Mouse (Mus musculus) CH12.LX (cell line): Measurements from ENCODE around the gene Cgas. TPM values are rescaled to one million over a fixed set of nuclear protein-coding genes. Genes with fewer than 3 reads are reported as not detected.

Experiments used
- DNase-seq: peaks from one replicate; pipeline ENCODE4 v3.0.0-alpha.2; 2013; ENCODE audit errors: extremely low read depth
- H3K27ac ChIP-seq: 2 replicates; pipeline ENCODE4 v1.5.1; 2012; ENCODE audit warnings: low read depth, mild to moderate bottlenecking, control low read depth, moderate library complexity; ENCODE audit not compliant: insufficient read depth
- H3K27me3 ChIP-seq: replicated peaks from 2 replicates; pipeline ENCODE3; 2012; ENCODE audit warnings: inconsistent platforms
- H3K36me3 ChIP-seq, 2 experiments: replicated peaks in 1 of 2; 2 replicates each; pipeline versions ENCODE3 to v1.6.1; 2012; ENCODE audit warnings: inconsistent platforms in 1 of 2, low read length in 1 of 2, mild to moderate bottlenecking in 1 of 2, mixed read lengths in 1 of 2, moderate library complexity in 1 of 2; ENCODE audit not compliant: control insufficient read depth in 1 of 2, insufficient read depth in 1 of 2
- H3K4me1 ChIP-seq, 2 experiments: 2 replicates each; pipeline ENCODE4 v1.6.1; 2012; ENCODE audit warnings: inconsistent platforms in 1 of 2, moderate library complexity in 1 of 2; ENCODE audit not compliant: insufficient read depth in 2 of 2, control insufficient read depth in 1 of 2
- H3K4me2 ChIP-seq: 2 replicates; pipeline ENCODE4 v1.6.1; 2012; ENCODE audit warnings: low read depth, mild to moderate bottlenecking, control low read depth; ENCODE audit not compliant: poor library complexity, insufficient read depth, severe bottlenecking
- H3K4me3 ChIP-seq, 3 experiments: fragments of 150-350 bp in 1 of 3; sonication (generic) in 1 of 3; replicated peaks in 1 of 3; 2 replicates each; pipeline versions ENCODE3 to v1.5.1; 2011 to 2012; ENCODE audit warnings: low read depth in 2 of 3, low read length in 2 of 3, mild to moderate bottlenecking in 2 of 3, moderate library complexity in 2 of 3, control low read depth in 1 of 3, improper control_type of control experiment in 1 of 3, inconsistent platforms in 1 of 3, mixed read lengths in 1 of 3; ENCODE audit not compliant: poor library complexity in 1 of 3
- H3K79me2 ChIP-seq: replicated peaks from 2 replicates; pipeline ENCODE4 v1.6.1; 2012; ENCODE audit warnings: mild to moderate bottlenecking, moderate library complexity; ENCODE audit not compliant: control insufficient read depth, poor library complexity, insufficient read depth, severe bottlenecking; ENCODE audit errors: extremely low read depth
- H3K9ac ChIP-seq: 2 replicates; pipeline ENCODE4 v1.6.1; 2012; ENCODE audit warnings: low read depth, mild to moderate bottlenecking, control low read depth, moderate library complexity; ENCODE audit not compliant: insufficient read depth
- H3K9me3 ChIP-seq: replicated peaks from 2 replicates; pipeline ENCODE3; 2012; ENCODE audit warnings: low read length, inconsistent platforms, mixed read lengths
- CHD1 ChIP-seq: IDR thresholded peaks from 2 replicates; pipeline ENCODE4 v1.6.1; 2012; ENCODE audit warnings: low read depth, low read length, improper control_type of control experiment, inconsistent platforms
- CHD2 ChIP-seq: IDR thresholded peaks from 2 replicates; pipeline ENCODE4 v1.6.1; 2011; ENCODE audit warnings: low read length, improper control_type of control experiment
- CTCF ChIP-seq, 2 experiments: IDR thresholded peaks in 1 of 2; conservative IDR thresholded peaks in 1 of 2; 2 replicates each; pipeline ENCODE4 v1.5.1; 2011 to 2012; ENCODE audit warnings: low read depth in 2 of 2, low read length in 2 of 2, improper control_type of control experiment in 1 of 2, inconsistent platforms in 1 of 2, mild to moderate bottlenecking in 1 of 2, moderate library complexity in 1 of 2
- EP300 ChIP-seq: IDR thresholded peaks from 2 replicates; pipeline ENCODE4 v1.6.1; 2011; ENCODE audit warnings: low read length, improper control_type of control experiment
- ETS1 ChIP-seq: conservative IDR thresholded peaks from 2 replicates; pipeline ENCODE4 v1.6.1; 2012; ENCODE audit warnings: low read depth, mild to moderate bottlenecking, inconsistent platforms, low read length, improper control_type of control experiment, moderate library complexity
- GABPA ChIP-seq: IDR thresholded peaks from 2 replicates; pipeline ENCODE4 v1.6.1; 2012; ENCODE audit warnings: low read depth, low read length, improper control_type of control experiment, inconsistent platforms; ENCODE audit not compliant: insufficient replicate concordance
- HCFC1 ChIP-seq: IDR thresholded peaks from 2 replicates; pipeline ENCODE4 v1.6.1; 2012; ENCODE audit warnings: low read depth, mild to moderate bottlenecking, inconsistent platforms, low read length, improper control_type of control experiment
- IRF4 ChIP-seq: IDR thresholded peaks from 2 replicates; pipeline ENCODE4 v1.6.1; 2014; ENCODE audit warnings: low read depth, mild to moderate bottlenecking, inconsistent platforms, low read length, improper control_type of control experiment
- JUND ChIP-seq: conservative IDR thresholded peaks from 2 replicates; pipeline ENCODE4 v1.6.1; 2011; ENCODE audit warnings: low read depth, low read length, improper control_type of control experiment
- MAFK ChIP-seq: IDR thresholded peaks from 2 replicates; pipeline ENCODE4 v1.6.1; 2011; ENCODE audit warnings: low read length, improper control_type of control experiment; ENCODE audit not compliant: insufficient replicate concordance
- MAZ ChIP-seq: IDR thresholded peaks from 2 replicates; pipeline ENCODE4 v1.6.1; 2012; ENCODE audit warnings: low read depth, mild to moderate bottlenecking, inconsistent platforms, low read length, improper control_type of control experiment, moderate library complexity
- MYC ChIP-seq: IDR thresholded peaks from 2 replicates; pipeline ENCODE4 v1.6.1; 2011; ENCODE audit warnings: low read depth, mild to moderate bottlenecking, improper control_type of control experiment, low read length
- NELFE ChIP-seq: IDR thresholded peaks from 2 replicates; pipeline ENCODE4 v1.6.1; 2011; ENCODE audit warnings: low read depth, low read length, improper control_type of control experiment
- PAX5 ChIP-seq: IDR thresholded peaks from 2 replicates; pipeline ENCODE4 v1.6.1; 2012; ENCODE audit warnings: low read length, inconsistent platforms, mixed read lengths
- POLR2A ChIP-seq: IDR thresholded peaks from 2 replicates; pipeline ENCODE4 v1.6.1; 2011; ENCODE audit warnings: low read depth, mild to moderate bottlenecking, improper control_type of control experiment, low read length
- POLR2AphosphoS2 ChIP-seq: IDR thresholded peaks from 2 replicates; pipeline ENCODE4 v1.6.1; 2011; ENCODE audit warnings: low read depth, low read length, improper control_type of control experiment
- RCOR1 ChIP-seq: conservative IDR thresholded peaks from 2 replicates; pipeline ENCODE4 v1.6.1; 2012; ENCODE audit warnings: low read depth, mild to moderate bottlenecking, inconsistent platforms, low read length, improper control_type of control experiment
- TCF12 ChIP-seq: IDR thresholded peaks from 2 replicates; pipeline ENCODE4 v1.6.1; 2014; ENCODE audit warnings: low read depth, mild to moderate bottlenecking, inconsistent platforms, low read length, improper control_type of control experiment
- UBTF ChIP-seq: IDR thresholded peaks from 2 replicates; pipeline ENCODE4 v1.6.1; 2012; ENCODE audit warnings: low read depth, mild to moderate bottlenecking, inconsistent platforms, low read length, improper control_type of control experiment, moderate library complexity
- ZC3H11A ChIP-seq: IDR thresholded peaks from 2 replicates; pipeline ENCODE4 v1.6.1; 2012; ENCODE audit warnings: low read depth, mild to moderate bottlenecking, inconsistent platforms, low read length, improper control_type of control experiment
- ZKSCAN1 ChIP-seq: IDR thresholded peaks from 2 replicates; pipeline ENCODE4 v1.6.1; 2012; ENCODE audit warnings: low read depth, inconsistent platforms, low read length, improper control_type of control experiment, borderline replicate concordance
- dilution Hi-C: fragments of 300-500 bp; cut with MboI; formaldehyde crosslinking; loops from 2 replicates; pipeline ENCODE4 v1.14.3; 2020; ENCODE audit warnings: low sequenced_read_pairs; ENCODE audit not compliant: extremely low pct_unique_long_range_greater_than_20kb, extremely low pct_ligation_motif_present
- in situ Hi-C: fragments of 300-500 bp; cut with MboI; formaldehyde crosslinking; loops from 3 replicates; pipeline ENCODE4 v1.14.3; 2019; ENCODE audit warnings: low sequenced_read_pairs, low pct_ligation_motif_present, low pct_unique_long_range_greater_than_20kb, mixed read lengths
- polyA plus RNA-seq: library from polyadenylated mRNA; unstranded; fragments of >175 nt; gene quantifications from 2 replicates; pipeline ENCODE4 v1.2.1, GENCODE M21; 2012; ENCODE audit warnings: low read depth; ENCODE audit not compliant: insufficient read length
- total RNA-seq, 2 experiments: library from RNA; depleted of rRNA; stranded (reverse); fragments of 300-350 nt in 1 of 2; fragments of >200 nt in 1 of 2; gene quantifications; 2 replicates each; pipeline ENCODE4 v1.2.3; 2012 to 2014

The Cgas gene
- total and polyA plus RNA-seq, 3 experiments: not detected

DNA sequence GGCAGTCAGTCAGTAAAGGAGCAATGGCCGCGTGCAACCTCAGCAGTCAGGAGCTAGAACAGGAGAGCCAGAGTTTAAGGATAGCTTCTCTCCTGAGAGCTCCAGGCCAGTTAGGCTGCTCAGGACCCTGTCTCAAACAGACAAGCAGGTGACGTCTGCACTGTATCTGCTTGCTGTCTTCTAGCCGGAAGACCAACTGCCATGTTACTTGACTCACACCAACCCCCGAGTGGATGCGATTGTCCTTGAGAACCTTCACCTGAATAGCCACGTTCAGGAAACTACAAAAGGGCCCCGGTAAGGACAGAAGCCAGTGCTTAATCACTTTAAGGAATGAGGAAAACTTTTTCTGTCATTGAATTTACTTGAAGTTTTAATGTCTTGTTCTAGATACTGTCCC is 14.0 kb upstream of the Cgas start:
- peaks cover 0 to 4% of the 10 kb centered on the region in 2 experiments; a peak in 1 of 4 replicates for H3K4me1 ChIP-seq
- H3K4me3 ChIP-seq: no peak overlapping the region
- DNase-seq: no peak
- dilution Hi-C loops: no loop called here
- H3K36me3 ChIP-seq: peaks cover 56 to 87% of the 10 kb centered on the region in 2 experiments
- no peaks in the 10 kb centered on the region for H3K27me3 ChIP-seq
- no peaks in the 10 kb centered on the region for H3K79me2 ChIP-seq
- no peak overlapping the region for H3K9ac ChIP-seq
- H3K4me2 ChIP-seq: no peak overlapping the region
- no peak overlapping the region for H3K27ac ChIP-seq
- no peaks in the 10 kb centered on the region for H3K9me3 ChIP-seq
- TF ChIP-seq UBTF (no peak), POLR2A (no peak), ETS1 (no peak), MAFK (no peak), ZC3H11A (no peak), CHD1 (no peak)
- in situ Hi-C loops: no loop called here

DNA sequence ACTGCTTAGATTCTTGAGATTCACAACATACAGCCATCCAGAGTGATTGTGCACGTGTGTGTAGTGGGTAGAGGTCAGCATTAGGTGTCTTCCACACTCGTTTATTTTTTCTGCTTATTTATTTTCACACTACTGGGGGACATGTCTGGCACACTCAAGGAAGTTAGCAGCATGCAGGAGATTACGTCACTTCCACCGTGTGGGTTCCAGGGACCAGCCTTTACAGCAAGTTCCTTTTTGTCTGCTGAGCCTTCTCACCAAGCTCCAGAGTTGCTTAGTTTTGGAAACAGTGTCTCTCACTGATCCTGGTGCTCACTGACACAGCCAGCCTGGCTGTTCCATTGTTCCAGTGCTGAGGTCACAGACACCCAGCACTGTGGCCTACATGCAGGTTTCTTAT is 8.3 kb upstream of the Cgas start:
- Histone ChIP-seq H3K9me3 (no peaks in the 10 kb centered on the region), H3K4me1 (peaks cover 7 to 25% of the 10 kb centered on the region in 2 experiments), H3K4me3 (no peak overlapping the region)

GRCm38 (mm10) chr9:78450404-78450803 is 7.4 kb upstream of the Cgas start:
- H3K36me3 ChIP-seq: peaks cover 31 to 51% of the 10 kb centered on the region in 2 experiments
- DNase-seq: no peak
- no peak overlapping the region for H3K4me3 ChIP-seq
- H3K9ac ChIP-seq: no peak overlapping the region
- in situ Hi-C loops (no loop called here), dilution Hi-C loops (no loop called here)
- H3K4me1 ChIP-seq: peaks cover 7 to 25% of the 10 kb centered on the region in 2 experiments
- H3K27ac ChIP-seq: no peak overlapping the region
- peaks cover 21% of the 10 kb centered on the region for H3K27me3 ChIP-seq
- H3K4me2 ChIP-seq: no peak overlapping the region
- no peaks in the 10 kb centered on the region for H3K79me2 ChIP-seq
- peaks cover 7% of the 10 kb centered on the region for H3K9me3 ChIP-seq
- TF ChIP-seq TCF12 (no peak), RCOR1 (no peak), HCFC1 (no peak), CHD2 (no peak), JUND (no peak), NELFE (no peak)

More for the DNA sequence above, 8.3 kb upstream of the Cgas start:
- in situ Hi-C loops: no loop called here
- H3K27ac ChIP-seq: no peak overlapping the region
- TF ChIP-seq POLR2AphosphoS2 (no peak), GABPA (no peak), EP300 (no peak), ZKSCAN1 (no peak), PAX5 (no peak), MAZ (no peak), MYC (no peak), IRF4 (no peak), NELFE (no peak), CTCF (conservative IDR thresholded peaks at IDR 0.05 in 1 of 2, IDR thresholded peaks at IDR 0.05 in 1 of 2; ENCODE audit: low read depth in 2 of 2, low read length in 2 of 2) (no peak)
- TF ChIP-seq, all 38 proteins: peak for 0
- H3K79me2 ChIP-seq: no peaks in the 10 kb centered on the region
- no peak overlapping the region for H3K9ac ChIP-seq
- H3K27me3 ChIP-seq: peaks cover 11% of the 10 kb centered on the region
- dilution Hi-C loops: no loop called here
- no peak overlapping the region for H3K4me2 ChIP-seq
- peaks cover 31 to 59% of the 10 kb centered on the region in 2 experiments for H3K36me3 ChIP-seq
- DNase-seq: no peak
